Mouse (Mus musculus): Measurements from ENCODE around the gene 4930402F06Rik.

- TF ChIP-seq CTCF (IDR thresholded peaks at IDR 0.05; ENCODE audit: borderline replicate concordance, insufficient read depth, low read depth, low read length) (no peak), POLR2A (IDR thresholded peaks at IDR 0.05; ENCODE audit: borderline replicate concordance, insufficient read depth, low read length) (no peak)
Measured at GRCm38 (mm10) chr2:35416473-35416872, 19.5 kb upstream of the 4930402F06Rik start.

Measured in cerebellum, adult 2 months (tissue).